Mouse (Mus musculus) embryonic fibroblast, embryonic 13.5 days (primary cell): ENCODE data around the gene Kmt2c.

Source experiments
- CTCF ChIP-seq: IDR thresholded peaks from 2 replicates; pipeline ENCODE4 v1.5.1; 2011; ENCODE audit warnings: mild to moderate bottlenecking, control low read depth, low read length, moderate library complexity, borderline replicate concordance; ENCODE audit not compliant: insufficient read depth
- POLR2A ChIP-seq: IDR thresholded peaks from 2 replicates; pipeline ENCODE4 v1.6.1; 2011; ENCODE audit warnings: low read depth, mild to moderate bottlenecking, control low read depth, low read length, moderate library complexity

- TF ChIP-seq POLR2A (no peak), CTCF (no peak)
Measured at GRCm38 (mm10) chr5:25526116-25526515, 27.5 kb upstream of the Kmt2c start.
